Comparison of ENCODE assay signal across 8 mouse cellular contexts in the genomic region with DNA sequence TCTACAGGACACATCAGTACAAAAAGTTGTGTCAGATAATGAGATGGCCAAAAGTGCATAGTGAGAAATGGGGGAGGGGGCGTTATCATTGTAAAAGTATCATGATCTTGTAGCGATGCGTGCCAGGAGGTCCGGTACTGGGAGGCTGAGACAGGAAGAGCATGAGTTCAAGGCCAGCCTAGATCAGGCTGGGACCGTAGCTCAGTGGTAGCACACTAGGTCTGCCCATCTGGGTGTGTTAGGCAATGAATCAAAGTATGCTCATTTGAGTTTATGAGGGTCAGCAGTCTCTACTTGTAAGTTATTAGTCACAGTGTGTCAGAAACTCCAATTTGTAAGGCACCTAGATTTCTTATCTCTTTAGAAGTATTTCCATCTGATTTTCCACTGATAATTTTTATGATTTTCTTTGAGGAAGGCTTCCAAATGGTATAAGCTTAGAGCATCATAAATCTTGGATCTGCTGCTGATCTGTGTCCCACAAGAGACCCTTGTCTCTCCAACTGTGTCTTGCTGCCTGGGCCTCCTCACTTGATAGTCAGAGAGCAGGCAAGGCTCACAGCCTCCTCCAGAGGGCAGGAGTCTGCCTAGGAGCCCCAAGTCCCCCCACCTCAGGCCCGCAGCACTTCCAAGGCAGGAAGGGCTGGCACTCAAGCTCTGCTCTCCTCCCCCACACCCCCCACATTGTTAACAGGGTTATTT. TPM values are rescaled to one million over a fixed set of nuclear protein-coding genes. Genes with fewer than 3 reads are reported as not detected.
DNase-seq lines count a peak whose midpoint lies in the region; TF ChIP-seq lines count a peak whose summit lies in the region.

No protein-coding gene starts in this region.

- H3K36me3 ChIP-seq in splenic B cell, adult 2 months (ENCODE audit: control insufficient read depth, insufficient read depth, low read length, poor library complexity, severe bottlenecking): no peaks in the 10 kb centered on the region

- TF ChIP-seq CTCF in gastrocnemius, adult 2 months (IDR thresholded peaks at IDR 0.05): peak; percentile 44; the same call in 1 of the 2 replicates

- DNase-seq in gastrocnemius, adult 2 months: no peak
- DNase-seq in gastrocnemius, postnatal 25 days: no peak
- DNase-seq in right cerebral cortex, postnatal 4 days: peak; percentile 26
- no peak for DNase-seq in right cerebral cortex, postnatal 36 days (ENCODE audit: low spot score in 2 of 2)
- DNase-seq in heart, postnatal 14 days: peak; percentile 31 to 36
- DNase-seq in splenic B cell, adult 2 months (ENCODE audit: low read depth, low spot score): peak; percentile 13
- DNase-seq in urinary bladder, postnatal 36 days (ENCODE audit: low spot score in 2 of 2): no peak
- no peak for DNase-seq in layer of hippocampus, postnatal 25 days (ENCODE audit: extremely low spot score in 1 of 2, low spot score in 1 of 2)

- no peak overlapping the region for H3K27ac ChIP-seq in gastrocnemius, adult 2 months

- intact Hi-C loops in gastrocnemius, adult 2 months (cut with DNase I): no loop called here
- intact Hi-C loops in heart, postnatal 14 days (cut with DNase I): no loop called here

- no peaks in the 10 kb centered on the region for H3K27me3 ChIP-seq in splenic B cell, adult 2 months (ENCODE audit: control insufficient read depth, insufficient read depth, low read length, poor library complexity, severe bottlenecking)

- no peak overlapping the region for H3K4me3 ChIP-seq in gastrocnemius, adult 2 months

RNA-seq across cellular contexts. Expression of gene Tspan3, which starts 14.3 kb away (rescaled TPM):
- 100 to 1,000 TPM in 1 of 2 experiments, 10 to 100 TPM in 1; 86.1 to 122 TPM for total RNA-seq in gastrocnemius, adult 2 months (2021)
- total RNA-seq in gastrocnemius, postnatal 25 days (2021): 100 to 1,000 TPM; 112 to 139 TPM
- 100 to 1,000 TPM; 194 to 199 TPM for total RNA-seq in heart, postnatal 14 days (2021)
- total RNA-seq in layer of hippocampus, postnatal 25 days (2021): 100 to 1,000 TPM; 350 to 378 TPM

Comparison
In these comparisons a context has a peak if more than half of its experiments do, and no peak if none do; other contexts are left out.
1. DNase-seq: peak in right cerebral cortex, postnatal 4 days (single experiment), heart, postnatal 14 days (2 of 2) and splenic B cell, adult 2 months (single experiment); none in gastrocnemius, adult 2 months (single experiment), gastrocnemius, postnatal 25 days (single experiment), right cerebral cortex, postnatal 36 days (0 of 2), urinary bladder, postnatal 36 days (0 of 2) and layer of hippocampus, postnatal 25 days (0 of 2).